Mouse (Mus musculus): Measurements from ENCODE around the gene Cst13.

GRCm38 (mm10) chr2:148874224-148874616 lies 54.3 kb downstream of the Cst13 start:
- TF ChIP-seq POLR2A (IDR thresholded peaks at IDR 0.05; ENCODE audit: borderline replicate concordance, insufficient read depth, low read length) (no peak), CTCF (IDR thresholded peaks at IDR 0.05; ENCODE audit: borderline replicate concordance, insufficient read depth, low read depth, low read length) (no peak)

Measured in cerebellum, adult 2 months (tissue).